Comparison of ENCODE assay signal across 26 mouse cellular contexts in genomic region chr1:88480594-88480993, GRCm38 (mm10). TPM values are rescaled to one million over a fixed set of nuclear protein-coding genes. Genes with fewer than 3 reads are reported as not detected.
DNase-seq lines count a peak whose midpoint lies in the region; ATAC-seq and TF ChIP-seq lines count a peak whose summit lies in the region.
"Had no signal": no experiment of that assay in that cellular context is flagged by ENCODE, and none has a peak within 500 bp of the region (broad histone marks: within the 10 kb centered on the region; RNA-seq: fewer than 3 reads in every experiment).

No protein-coding gene starts in this region.

- 0 out of 2 replicates have a peak overlapping the region, but pooled peaks have one; percentile 16 for H3K27ac ChIP-seq in hindbrain, embryonic 10.5 days
- no peak overlapping the region for H3K27ac ChIP-seq in hindbrain, embryonic 16.5 days (ENCODE audit: low read depth, low read length)
- peak overlapping the region; percentile 89; the same call in 1 of the 2 replicates for H3K27ac ChIP-seq in liver, embryonic 15.5 days (replicated peaks)
- no peak overlapping the region for H3K27ac ChIP-seq in liver, postnatal 0 days (ENCODE audit: low read depth)
- H3K27ac ChIP-seq: embryonic facial prominence, embryonic 10.5 days; embryonic facial prominence, embryonic 13.5 days; forebrain, embryonic 15.5 days; gastrocnemius, adult 2 months; hindbrain, postnatal 0 days had no signal

- no peak overlapping the region for H3K4me3 ChIP-seq in hindbrain, embryonic 10.5 days
- no peak overlapping the region for H3K4me3 ChIP-seq in hindbrain, embryonic 16.5 days (ENCODE audit: low read length)
- no peak overlapping the region for H3K4me3 ChIP-seq in liver, embryonic 15.5 days (replicated peaks)
- no peak overlapping the region for H3K4me3 ChIP-seq in liver, postnatal 0 days (ENCODE audit: low read depth, low read length)
- H3K4me3 ChIP-seq: embryonic facial prominence, embryonic 10.5 days; embryonic facial prominence, embryonic 13.5 days; erythroblast, embryonic 14.5 days; forebrain, embryonic 15.5 days; gastrocnemius, adult 2 months; hindbrain, embryonic 13.5 days had no signal

- peaks cover 44% of the 10 kb centered on the region for H3K4me1 ChIP-seq in hindbrain, embryonic 10.5 days (replicated peaks)
- H3K4me1 ChIP-seq in hindbrain, embryonic 16.5 days (ENCODE audit: control insufficient read depth, insufficient read depth, low read depth, low read length) = peaks cover 13% of the 10 kb centered on the region
- peaks cover 56% of the 10 kb centered on the region for H3K4me1 ChIP-seq in liver, embryonic 15.5 days (replicated peaks)
- H3K4me1 ChIP-seq in liver, postnatal 0 days (ENCODE audit: insufficient read depth) = peaks cover 27% of the 10 kb centered on the region

- H3K9ac ChIP-seq in hindbrain, embryonic 16.5 days (ENCODE audit: low read depth, low read length) = no peak overlapping the region
- H3K9ac ChIP-seq in liver, embryonic 15.5 days = no peak overlapping the region
- no peak overlapping the region for H3K9ac ChIP-seq in liver, postnatal 0 days (replicated peaks)
- H3K9ac ChIP-seq: embryonic facial prominence, embryonic 13.5 days; forebrain, embryonic 15.5 days; hindbrain, embryonic 13.5 days had no signal

- TF ChIP-seq CTCF in liver, postnatal 0 days (IDR thresholded peaks at IDR 0.05; ENCODE audit: low read depth) = no peak

- no peaks in the 10 kb centered on the region for H3K36me3 ChIP-seq in hindbrain, embryonic 10.5 days
- H3K36me3 ChIP-seq in hindbrain, embryonic 16.5 days (ENCODE audit: control insufficient read depth, insufficient read depth, low read length) = no peaks in the 10 kb centered on the region
- no peaks in the 10 kb centered on the region for H3K36me3 ChIP-seq in liver, embryonic 15.5 days (replicated peaks)
- H3K36me3 ChIP-seq in liver, postnatal 0 days (replicated peaks; ENCODE audit: insufficient read depth, low read length) = no peaks in the 10 kb centered on the region
- H3K36me3 ChIP-seq: embryonic facial prominence, embryonic 10.5 days; embryonic facial prominence, embryonic 13.5 days; forebrain, embryonic 15.5 days; hindbrain, embryonic 13.5 days had no signal

- no peak for TF ChIP-seq EP300 in liver, postnatal 0 days (IDR thresholded peaks at IDR 0.05; ENCODE audit: low read depth)

- H3K4me2 ChIP-seq in hindbrain, embryonic 16.5 days (ENCODE audit: low read length) = no peak overlapping the region
- H3K4me2 ChIP-seq in liver, embryonic 15.5 days = no peak overlapping the region
- H3K4me2 ChIP-seq in liver, postnatal 0 days (ENCODE audit: low read depth, low read length) = no peak overlapping the region
- H3K4me2 ChIP-seq: embryonic facial prominence, embryonic 13.5 days; forebrain, embryonic 15.5 days; heart, embryonic 11.5 days; hindbrain, embryonic 13.5 days had no signal

- no peak for DNase-seq in hindbrain, embryonic 10.5 days (ENCODE audit: low spot score)
- no peak for DNase-seq in liver, postnatal 0 days
- peak; percentile 29 for DNase-seq in CD4-positive helper T cell, adult 2 months (ENCODE audit: low read depth, low spot score)
- peak; percentile 31 for DNase-seq in T-cell, adult 2 months (ENCODE audit: low spot score)
- no peak for DNase-seq in frontal cortex, adult 2 months (ENCODE audit: extremely low spot score in 1 of 2, low spot score in 1 of 2)
- DNase-seq in spleen, postnatal 10 days (ENCODE audit: low spot score in 2 of 2) = no peak
- DNase-seq: adrenal gland, postnatal 10 days; adrenal gland, postnatal 36 days; cerebellum, adult 11 months; cerebellum, adult 2 months; cerebellum, adult 9-11 months; cerebellum, postnatal 36 days; embryo, embryonic 11 days; gastrocnemius, adult 2 months; gastrocnemius, postnatal 14 days; heart, adult 11 months had no signal

- no peaks in the 10 kb centered on the region for H3K27me3 ChIP-seq in hindbrain, embryonic 10.5 days (ENCODE audit: insufficient read depth, poor library complexity, severe bottlenecking)
- 0 out of 2 replicates have a peak, but pooled peaks cover 2% of the 10 kb centered on the region for H3K27me3 ChIP-seq in hindbrain, embryonic 16.5 days (replicated peaks; ENCODE audit: control insufficient read depth, insufficient read depth, low read length)
- H3K27me3 ChIP-seq in liver, embryonic 15.5 days = no peaks in the 10 kb centered on the region
- H3K27me3 ChIP-seq in liver, postnatal 0 days (ENCODE audit: insufficient read depth, low read length) = no peaks in the 10 kb centered on the region
- H3K27me3 ChIP-seq: embryonic facial prominence, embryonic 13.5 days; forebrain, embryonic 15.5 days; hindbrain, embryonic 13.5 days had no signal

- WGBS in hindbrain, embryonic 10.5 days = 84% methylated on average over 8 of the region's 8 CpGs
- WGBS in hindbrain, embryonic 16.5 days = 52% methylated on average over 8 of the region's 8 CpGs
- 79% methylated on average over 8 of the region's 8 CpGs for WGBS in liver, embryonic 15.5 days (ENCODE audit: insufficient replicate concordance)
- WGBS in liver, postnatal 0 days (ENCODE audit: insufficient replicate concordance) = 85% methylated on average over 8 of the region's 8 CpGs

- ATAC-seq in hindbrain, embryonic 16.5 days = no peak
- no peak for ATAC-seq in liver, embryonic 15.5 days (ENCODE audit: insufficient read depth)
- ATAC-seq in liver, postnatal 0 days = no peak
- ATAC-seq: forebrain, embryonic 15.5 days; hindbrain, postnatal 0 days; inflammation-experienced regulatory T-cells, adult 6 months had no signal

- no peaks in the 10 kb centered on the region for H3K9me3 ChIP-seq in hindbrain, embryonic 10.5 days
- no peaks in the 10 kb centered on the region for H3K9me3 ChIP-seq in hindbrain, embryonic 16.5 days (ENCODE audit: control insufficient read depth, low read length)
- H3K9me3 ChIP-seq in liver, embryonic 15.5 days (replicated peaks) = no peaks in the 10 kb centered on the region
- H3K9me3 ChIP-seq in liver, postnatal 0 days (ENCODE audit: low read length) = no peaks in the 10 kb centered on the region
- H3K9me3 ChIP-seq: embryonic facial prominence, embryonic 10.5 days; embryonic facial prominence, embryonic 13.5 days; forebrain, embryonic 15.5 days; hindbrain, embryonic 13.5 days had no signal

RNA-seq across cellular contexts. Expression of gene Glrp1, which starts 29.3 kb away (rescaled TPM):
- polyA plus RNA-seq in hindbrain, embryonic 10.5 days (2016; fragmentation: Nextera tagmentation; extraction: Ambion mirVana) = not detected in 2 replicates
- not detected in 2 replicates for polyA plus RNA-seq in hindbrain, embryonic 16.5 days (2015; fragmentation: Nextera tagmentation; extraction: Ambion mirVana)
- 0.06 and 0.09 TPM in 2 replicates for polyA plus RNA-seq in liver, embryonic 15.5 days (2015; fragmentation: Nextera tagmentation; extraction: Ambion mirVana)
- polyA plus RNA-seq in liver, postnatal 0 days (2015; fragmentation: Nextera tagmentation; extraction: Ambion mirVana) = 0.08 and 0.11 TPM in 2 replicates
- polyA plus RNA-seq in frontal cortex, adult 2 months (2012; rRNA removed) = 0.08 and 0.19 TPM in 2 replicates
- polyA plus RNA-seq: embryonic facial prominence, embryonic 13.5 days; erythroblast, embryonic 14.5 days; forebrain, embryonic 15.5 days; hindbrain, embryonic 13.5 days; hindbrain, postnatal 0 days; inflammation-experienced regulatory T-cells, adult 6 months had no signal

Comparison
In these comparisons a context has a peak if more than half of its experiments do, and no peak if none do; other contexts are left out.
1. H3K27ac ChIP-seq: peak in hindbrain, embryonic 10.5 days (single experiment) and liver, embryonic 15.5 days (single experiment); none in hindbrain, embryonic 16.5 days (single experiment) and liver, postnatal 0 days (single experiment).
2. DNase-seq: peak in CD4-positive helper T cell, adult 2 months (single experiment) and T-cell, adult 2 months (single experiment); none in hindbrain, embryonic 10.5 days (single experiment), liver, postnatal 0 days (single experiment), frontal cortex, adult 2 months (0 of 2) and spleen, postnatal 10 days (0 of 2).